Mouse (Mus musculus) frontal cortex, adult 2 months (tissue): ENCODE measurements around the gene Cope. TPM values are rescaled to one million over a fixed set of nuclear protein-coding genes. Genes with fewer than 3 reads are reported as not detected.

Experiments used
- DNase-seq, 2 experiments: peaks; one replicate each; pipeline ENCODE4 v3.0.0; 2022; ENCODE audit warnings: low spot score in 1 of 2; ENCODE audit errors: extremely low spot score in 1 of 2
- polyA plus RNA-seq: library from polyadenylated mRNA; depleted of rRNA; stranded (reverse); fragments of >200 nt; gene quantifications from 2 replicates; pipeline ENCODE4 v1.2.3, GENCODE M21; 2012

The Cope gene
- polyA plus RNA-seq, 1 experiment = 259 TPM

- no peak for DNase-seq
Measured at GRCm38 (mm10) chr8:70302901-70303300, 583 bp downstream of the Cope start.

DNA sequence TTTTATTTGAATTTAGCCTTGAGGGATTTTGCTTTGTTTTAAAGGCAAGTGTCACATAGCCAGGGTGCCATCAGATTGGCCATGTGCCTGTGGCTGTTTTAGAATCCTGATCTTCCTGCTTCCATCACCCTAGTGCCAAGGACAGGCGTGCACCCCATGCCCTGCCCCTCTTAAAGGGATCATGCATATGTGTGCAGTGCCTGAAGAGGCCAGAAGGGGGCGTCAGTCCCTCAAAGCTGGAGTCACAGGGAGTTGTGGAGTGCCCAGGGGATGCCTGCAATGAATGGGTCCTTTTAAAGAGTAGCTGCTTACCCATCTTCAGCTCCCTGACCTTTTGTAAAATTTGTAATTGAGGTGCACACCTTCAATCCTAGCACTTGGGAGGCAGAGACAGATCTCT is 7.0 kb downstream of the Cope start:
- peak in 1 of 2 experiments; percentile 50 for DNase-seq

DNA sequence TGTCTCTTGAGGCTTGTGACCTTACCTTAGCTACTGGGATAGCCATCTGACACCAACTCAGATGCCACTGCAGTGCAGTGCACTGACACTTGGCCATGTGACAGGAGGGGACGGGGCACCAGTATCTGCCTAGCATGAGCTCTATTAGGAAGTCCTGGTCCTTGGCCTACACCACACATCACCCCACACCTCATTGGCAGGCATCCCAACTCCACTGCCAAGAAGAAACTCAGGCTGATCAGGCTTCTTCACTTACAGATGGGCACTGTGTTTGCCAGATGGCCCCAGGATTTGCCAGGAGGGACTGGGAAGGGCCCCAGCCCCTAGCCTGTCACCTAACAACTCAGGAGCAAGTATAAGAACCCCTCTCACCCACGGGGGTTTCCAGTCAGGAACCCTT is 11.1 kb downstream of the Cope start:
- DNase-seq = no peak

DNA sequence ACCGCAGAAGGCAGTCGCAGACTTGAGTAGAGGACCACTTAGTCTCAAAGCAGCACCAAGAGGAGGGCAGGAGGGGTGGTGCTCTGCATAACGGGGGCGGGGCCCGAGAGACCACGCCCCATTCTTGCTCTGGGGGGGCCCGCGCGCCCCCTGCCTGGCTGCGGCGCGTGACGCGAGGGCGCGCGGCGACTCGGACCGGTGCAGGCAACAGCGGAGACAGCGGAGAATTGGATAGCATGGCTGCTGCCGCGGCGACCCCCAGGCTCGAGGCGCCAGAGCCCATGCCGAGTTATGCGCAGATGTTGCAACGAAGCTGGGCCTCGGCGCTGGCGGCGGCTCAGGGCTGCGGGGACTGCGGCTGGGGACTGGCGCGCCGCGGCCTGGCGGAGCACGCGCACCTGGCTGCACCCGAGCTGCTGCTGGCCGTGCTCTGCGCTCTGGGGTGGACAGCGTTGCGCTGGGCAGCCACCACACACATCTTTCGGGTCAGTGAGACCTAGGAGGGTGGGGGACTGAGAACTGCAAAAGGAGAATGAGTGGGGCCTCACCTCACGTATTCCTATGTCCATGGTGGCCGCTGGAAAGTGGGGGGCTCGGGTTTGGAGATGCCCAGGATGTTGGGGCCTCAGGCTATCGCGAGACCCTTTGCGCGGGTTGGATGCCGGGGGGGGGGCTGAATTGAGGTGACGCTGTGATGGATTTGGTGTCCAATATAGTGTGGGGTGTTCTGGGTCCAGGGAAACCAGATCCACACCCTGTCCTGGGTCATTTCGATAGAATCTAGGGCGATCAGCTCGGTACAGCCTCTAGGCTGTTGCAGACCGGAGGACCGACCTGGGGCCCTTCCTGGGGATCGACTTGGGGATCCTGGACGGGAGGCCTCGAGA is 13.5 kb downstream of the Cope start, which contains the start of gene Cers1:
Gene Cers1 (plus strand): TSS at position 152 of the 887 bp plus-strand sequence.
- peak in 1 of 2 experiments; percentile 86 for DNase-seq

GRCm38 (mm10) chr8:70316511-70317504 is 14.5 kb downstream of the Cope start:
- DNase-seq = peak; percentile 91 to 93

GRCm38 (mm10) chr8:70317872-70318271 is 15.6 kb downstream of the Cope start:
- no peak for DNase-seq

DNA sequence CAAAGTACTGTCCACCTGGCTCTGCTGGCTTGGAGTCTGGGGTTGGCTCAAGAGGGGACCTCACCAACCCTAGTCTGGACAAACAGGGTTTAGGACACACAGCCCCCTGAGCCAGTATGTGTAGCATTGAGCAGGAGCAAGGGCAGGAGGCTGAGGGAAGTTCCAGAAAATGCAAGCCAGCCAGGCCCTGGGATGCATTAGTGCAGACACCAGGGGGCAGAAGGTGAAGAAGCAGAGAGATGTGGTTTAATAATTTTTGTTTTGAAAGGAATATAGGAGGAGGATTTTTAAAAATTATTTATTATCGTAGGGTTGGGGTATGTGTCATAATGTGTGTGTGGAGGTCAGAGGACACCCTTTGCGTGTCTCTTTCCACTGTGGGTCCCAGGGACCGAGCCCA is 21.4 kb downstream of the Cope start:
- no peak for DNase-seq

GRCm38 (mm10) chr8:70327512-70327911 is 25.2 kb downstream of the Cope start:
- no peak for DNase-seq

DNA sequence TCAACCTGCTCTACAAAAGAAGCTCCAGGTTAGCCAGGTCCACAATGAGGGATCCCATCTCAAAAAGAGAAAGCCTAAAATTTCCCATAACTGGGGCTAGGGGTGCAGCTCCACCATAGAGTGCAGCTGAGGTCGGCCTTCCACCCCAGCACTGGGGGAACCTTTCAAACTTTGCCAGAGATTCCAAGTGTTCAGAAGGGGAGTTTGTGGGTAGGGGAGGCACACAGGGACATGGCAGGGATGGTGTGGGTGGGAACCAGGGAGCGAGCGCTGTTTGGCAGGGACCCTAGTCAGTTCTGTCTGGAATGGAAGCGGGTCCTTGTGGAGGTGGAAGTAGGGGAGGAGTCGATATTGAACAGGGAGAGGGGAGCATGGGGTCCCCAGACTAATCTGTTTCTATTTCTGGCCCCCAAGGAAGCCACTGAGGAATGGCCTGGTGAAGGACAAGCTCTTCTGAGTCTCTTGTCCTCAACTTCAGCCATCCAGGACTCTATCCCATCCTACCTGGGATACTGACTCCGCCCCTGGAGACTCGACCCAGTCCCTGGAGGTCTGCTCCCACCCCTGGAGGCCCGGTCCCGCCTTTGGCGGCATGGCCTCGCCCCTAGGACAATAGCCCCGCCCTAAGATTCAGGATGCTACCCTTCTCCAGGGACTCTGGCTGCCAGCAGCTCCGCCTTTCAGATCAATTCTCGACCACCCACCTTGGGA is 27.0 kb downstream of the Cope start, which contains the start of gene Gdf1:
Gene Gdf1 (plus strand): TSS at position 694 of the 711 bp plus-strand sequence.
- no peak for DNase-seq

DNA sequence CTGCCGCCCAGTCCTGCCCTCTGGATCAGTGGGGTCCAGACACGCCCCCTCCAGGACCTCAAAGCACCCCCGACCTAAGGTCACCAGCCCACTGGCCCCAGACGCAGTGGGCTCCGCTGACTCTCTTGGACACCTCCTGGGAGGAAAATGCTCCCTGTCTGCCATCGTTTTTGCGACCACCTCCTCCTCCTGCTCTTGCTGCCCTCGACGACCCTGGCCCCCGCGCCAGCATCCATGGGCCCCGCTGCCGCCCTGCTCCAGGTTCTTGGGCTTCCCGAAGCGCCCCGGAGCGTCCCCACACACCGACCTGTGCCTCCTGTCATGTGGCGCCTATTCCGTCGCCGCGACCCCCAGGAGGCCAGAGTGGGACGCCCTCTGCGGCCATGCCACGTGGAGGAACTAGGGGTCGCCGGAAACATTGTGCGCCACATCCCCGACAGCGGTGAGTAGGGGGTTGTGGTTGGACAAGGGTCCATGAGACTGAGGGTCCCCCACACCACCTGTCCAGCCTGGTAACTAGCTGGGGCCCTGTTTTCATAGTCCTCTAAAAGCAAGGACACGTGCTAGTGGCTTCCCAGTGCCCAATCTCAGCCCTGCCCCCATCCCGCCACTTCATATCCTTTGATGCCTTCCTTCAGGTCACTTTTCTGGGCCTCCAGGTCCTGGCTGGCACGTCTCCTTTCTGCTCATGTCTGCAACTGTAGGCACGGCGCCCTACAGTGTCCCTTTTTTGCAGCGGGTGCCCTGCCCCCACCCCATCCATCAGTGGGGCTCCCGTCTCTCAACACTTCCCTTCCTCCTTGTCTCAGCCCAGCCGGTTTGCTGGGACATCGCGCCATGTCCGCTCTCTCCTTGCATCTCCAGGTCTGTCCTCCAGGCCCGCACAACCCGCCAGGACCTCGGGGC is 27.8 kb downstream of the Cope start:
- no peak for DNase-seq

GRCm38 (mm10) chr8:70330741-70331364 is 28.5 kb downstream of the Cope start:
- DNase-seq = peak; percentile 61 to 71

DNA sequence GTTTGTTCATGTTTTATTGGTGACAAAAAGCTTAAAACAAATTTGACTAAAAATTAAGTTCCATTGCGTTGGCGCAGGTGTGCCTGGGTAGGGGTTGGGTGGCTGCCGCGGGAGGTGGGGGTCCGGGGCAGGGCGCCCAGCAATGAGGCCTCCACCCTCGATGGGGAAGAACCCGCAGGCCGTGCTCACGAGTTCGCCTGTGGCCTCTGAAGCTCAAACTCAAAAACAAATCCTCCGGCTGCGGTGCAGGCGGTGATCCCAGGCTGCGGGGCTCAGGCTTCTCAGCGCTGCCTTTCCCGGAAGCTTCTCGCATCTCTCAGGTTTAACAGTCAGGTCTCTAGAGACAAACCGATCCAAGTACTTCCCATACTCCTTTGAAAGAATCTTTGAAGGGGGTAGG is 29.2 kb downstream of the Cope start:
- no peak for DNase-seq

- peak in 1 of 2 experiments; percentile 72 for DNase-seq
Measured at GRCm38 (mm10) chr8:70332070-70332877, 30.0 kb downstream of the Cope start.

DNA sequence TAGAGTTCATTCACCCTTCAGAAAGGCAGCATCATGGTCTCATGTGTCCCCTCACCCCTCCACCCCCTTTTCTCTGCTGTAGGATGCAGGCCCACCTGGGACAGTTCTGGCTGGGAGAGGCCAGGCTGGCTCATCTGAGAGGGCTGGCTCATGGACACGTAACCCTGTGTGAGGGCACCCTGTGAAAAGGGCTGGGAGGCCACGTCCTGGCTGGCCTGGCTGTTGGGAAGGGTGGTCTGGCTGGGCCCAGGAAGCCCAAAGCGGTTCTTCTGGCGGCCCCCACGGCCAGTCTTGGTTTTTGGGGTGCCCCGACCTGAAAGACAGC is 30.5 kb downstream of the Cope start:
- no peak for DNase-seq

DNA sequence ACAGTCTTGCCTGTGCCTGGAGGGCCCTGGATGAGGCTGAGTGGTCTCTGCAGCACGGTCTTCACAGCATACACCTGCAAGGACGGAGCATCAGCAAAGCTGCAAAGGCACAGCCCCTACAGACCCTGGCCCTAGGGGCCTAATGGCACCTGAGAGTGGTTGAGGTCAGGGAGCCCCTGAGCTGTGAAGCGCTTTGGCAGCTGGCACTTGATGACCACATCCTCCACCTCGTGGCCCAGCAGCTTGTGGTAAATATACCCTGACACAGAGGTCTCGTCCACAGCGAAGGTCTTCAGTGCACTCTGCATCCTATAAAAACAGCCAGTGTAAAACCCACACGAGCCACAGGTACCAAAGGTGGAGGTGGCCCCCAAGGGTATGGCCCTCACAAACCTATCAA is 36.6 kb downstream of the Cope start:
- DNase-seq = no peak

DNA sequence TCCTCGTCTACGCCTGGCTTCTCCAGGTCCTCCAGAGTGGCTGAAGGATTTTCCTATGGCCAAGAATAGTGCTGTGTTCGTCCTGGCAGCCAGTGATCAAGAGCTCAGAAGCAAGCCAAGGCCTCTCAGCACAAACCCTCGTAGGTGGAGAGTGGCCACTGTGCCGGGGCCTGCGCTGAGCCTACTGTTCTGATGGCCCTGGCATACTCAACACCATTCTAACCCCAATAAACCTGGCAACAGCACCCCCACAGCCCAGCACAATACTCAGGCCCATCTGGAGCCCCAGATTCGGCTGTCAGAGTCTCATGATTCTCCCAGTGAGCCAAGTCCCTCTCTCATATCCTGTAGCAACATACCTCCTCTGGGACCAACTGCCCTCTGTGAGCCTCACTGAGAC is 38.3 kb downstream of the Cope start:
- no peak for DNase-seq

DNA sequence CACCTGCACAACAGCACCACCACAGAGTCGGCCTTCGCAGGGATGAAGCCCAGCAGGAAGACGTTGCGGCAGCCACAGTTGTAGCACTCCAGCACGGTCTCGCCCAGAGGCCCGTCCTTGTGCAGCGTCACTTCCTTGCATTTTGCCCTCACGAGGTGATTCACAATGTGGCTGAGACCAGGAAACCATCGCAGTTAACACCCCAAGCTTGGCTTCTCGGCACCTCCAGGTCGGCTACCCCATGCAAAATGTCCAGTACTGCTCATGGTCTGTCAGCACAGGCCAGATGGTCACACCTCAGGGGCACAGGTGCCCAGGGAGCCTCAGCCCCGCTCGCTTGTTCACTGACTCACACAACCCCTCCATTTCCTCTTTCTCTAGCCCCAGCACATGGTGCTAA is 39.7 kb downstream of the Cope start:
- DNase-seq = no peak

DNA sequence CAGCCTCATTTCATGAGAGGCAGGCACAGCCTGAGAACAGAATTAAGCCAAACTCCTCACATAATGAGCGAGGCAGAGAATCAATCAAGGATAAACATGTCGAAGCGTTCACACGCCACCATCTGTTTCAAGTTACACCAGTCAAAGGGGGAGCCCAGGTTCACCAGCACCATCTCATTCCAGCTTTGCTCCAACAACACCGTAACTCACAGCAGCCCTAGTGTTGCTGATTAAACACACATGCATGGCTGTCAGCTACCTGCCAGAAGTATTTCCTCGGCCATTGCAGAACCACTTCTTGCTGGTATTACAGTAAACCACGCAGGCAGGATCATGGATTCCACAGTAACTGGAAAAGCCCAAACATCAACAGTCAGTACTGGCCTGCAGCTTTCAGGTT is 40.8 kb downstream of the Cope start:
- DNase-seq = no peak
